Mouse (Mus musculus): ENCODE data around the gene Rere. TPM values are rescaled to one million over a fixed set of nuclear protein-coding genes. Genes with fewer than 3 reads are reported as not detected.

Rere gene
- polyA plus RNA-seq, 1 experiment from 2014 or later: 5.9 TPM

- DNase-seq (no peak), ATAC-seq (ENCODE audit: low read depth) (no peak)
- Histone ChIP-seq H3K9me3 (replicated peaks) (no peaks in the 10 kb centered on the region), H3K27ac (no peak overlapping the region), H3K4me2 (no peak overlapping the region), H3K9ac (no peak overlapping the region), H3K4me1 (replicated peaks) (peaks cover 72% of the 10 kb centered on the region), H3K4me3 (replicated peaks) (no peak overlapping the region), H3K27me3 (no peaks in the 10 kb centered on the region), H3K36me3 (peaks cover 6% of the 10 kb centered on the region; the same call in 1 of the 2 replicates)
- WGBS (ENCODE audit: insufficient replicate concordance): 67% methylated on average over 8 of the region's 8 CpGs
These were observed 112.2 kb downstream of the Rere start for GRCm38 (mm10) chr4:150393607-150394006.

DNA sequence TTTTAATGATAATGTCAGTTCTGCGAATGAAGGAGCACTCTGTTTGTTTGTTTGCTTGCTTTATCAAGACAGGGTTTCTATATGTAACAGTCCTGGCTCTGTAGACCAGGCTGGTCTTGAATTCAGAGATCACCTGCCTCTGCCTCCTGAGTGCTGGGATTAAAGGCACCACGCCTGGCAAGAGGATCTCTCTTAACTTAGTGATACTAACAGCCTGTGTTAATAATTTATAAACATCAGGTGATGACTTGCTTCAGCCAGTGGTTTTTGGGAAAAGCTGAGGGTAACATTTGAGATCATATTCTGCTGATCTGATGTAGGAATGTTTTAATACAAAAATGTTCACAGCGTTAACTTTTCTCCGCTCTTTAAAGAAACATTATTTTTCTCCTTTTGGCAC is 112.6 kb downstream of the Rere start:
- no peak for ATAC-seq (ENCODE audit: low read depth)
- H3K4me3 ChIP-seq (replicated peaks): no peak overlapping the region

GRCm38 (mm10) chr4:150396339-150396738 is 114.9 kb downstream of the Rere start:
- Histone ChIP-seq H3K4me3 (replicated peaks) (no peak overlapping the region), H3K9ac (0 out of 2 replicates have a peak overlapping the region, but pooled peaks have one; percentile 19), H3K27me3 (no peaks in the 10 kb centered on the region), H3K36me3 (no peaks in the 10 kb centered on the region), H3K27ac (0 out of 2 replicates have a peak overlapping the region, but pooled peaks have one; percentile 19), H3K4me1 (replicated peaks) (peaks cover 75% of the 10 kb centered on the region), H3K4me2 (0 out of 2 replicates have a peak overlapping the region, but pooled peaks have one; percentile 4), H3K9me3 (replicated peaks) (no peaks in the 10 kb centered on the region)
- DNase-seq (no peak), ATAC-seq (ENCODE audit: low read depth) (no peak)

More for the DNA sequence above, 112.6 kb downstream of the Rere start:
- no peak for DNase-seq
- Histone ChIP-seq H3K4me2 (no peak overlapping the region), H3K27ac (no peak overlapping the region), H3K9me3 (replicated peaks) (no peaks in the 10 kb centered on the region), H3K4me1 (replicated peaks) (peaks cover 71% of the 10 kb centered on the region), H3K36me3 (peaks cover 6% of the 10 kb centered on the region; the same call in 1 of the 2 replicates), H3K27me3 (no peaks in the 10 kb centered on the region), H3K9ac (no peak overlapping the region)
- 69% methylated on average over 4 of the region's 4 CpGs for WGBS (ENCODE audit: insufficient replicate concordance)

GRCm38 (mm10) chr4:150396826-150397620 is 115.6 kb downstream of the Rere start:
- H3K27ac ChIP-seq: 0 out of 2 replicates have a peak overlapping the region, but pooled peaks have one; percentile 19
- ATAC-seq (ENCODE audit: low read depth) (no peak), DNase-seq (no peak)
- 50% methylated on average over 13 of the region's 13 CpGs for WGBS (ENCODE audit: insufficient replicate concordance)
- 0 out of 2 replicates have a peak overlapping the region, but pooled peaks have one; percentile 3 for H3K9ac ChIP-seq
- peaks cover 75% of the 10 kb centered on the region for H3K4me1 ChIP-seq (replicated peaks)
- no peaks in the 10 kb centered on the region for H3K9me3 ChIP-seq (replicated peaks)
- no peak overlapping the region for H3K4me3 ChIP-seq (replicated peaks)
- H3K27me3 ChIP-seq: no peaks in the 10 kb centered on the region
- H3K4me2 ChIP-seq: peak overlapping the region; percentile 4; the same call in 1 of the 2 replicates
- H3K36me3 ChIP-seq: no peaks in the 10 kb centered on the region

GRCm38 (mm10) chr4:150399032-150399431 is 117.6 kb downstream of the Rere start:
- Histone ChIP-seq H3K27me3 (no peaks in the 10 kb centered on the region), H3K9ac (no peak overlapping the region), H3K4me3 (replicated peaks) (no peak overlapping the region), H3K27ac (no peak overlapping the region), H3K4me2 (no peak overlapping the region), H3K4me1 (replicated peaks) (peaks cover 76% of the 10 kb centered on the region), H3K9me3 (replicated peaks) (no peaks in the 10 kb centered on the region), H3K36me3 (no peaks in the 10 kb centered on the region)
- DNase-seq (no peak), ATAC-seq (ENCODE audit: low read depth) (no peak)
- WGBS (ENCODE audit: insufficient replicate concordance): 74% methylated on average over 2 of the region's 2 CpGs

- peaks cover 3% of the 10 kb centered on the region; the same call in 1 of the 2 replicates for H3K36me3 ChIP-seq
- H3K9me3 ChIP-seq (replicated peaks): no peaks in the 10 kb centered on the region
- H3K27me3 ChIP-seq: no peaks in the 10 kb centered on the region
- DNase-seq (no peak), ATAC-seq (ENCODE audit: low read depth) (no peak)
- H3K4me2 ChIP-seq: peak overlapping the region; percentile 19; the same call in 1 of the 2 replicates
- peak overlapping the region; percentile 23; the same call in 1 of the 2 replicates for H3K9ac ChIP-seq
- peaks cover 82% of the 10 kb centered on the region for H3K4me1 ChIP-seq (replicated peaks)
- 26% methylated on average over 13 of the region's 13 CpGs for whole genome bisulfite sequencing (ENCODE audit: insufficient replicate concordance)
- no peak overlapping the region for H3K4me3 ChIP-seq (replicated peaks)
- peak overlapping the region; percentile 62 for H3K27ac ChIP-seq
These were observed 120.6 kb downstream of the Rere start for GRCm38 (mm10) chr4:150401830-150402607.

GRCm38 (mm10) chr4:150402608-150402985 is 121.2 kb downstream of the Rere start:
- Histone ChIP-seq H3K9me3 (replicated peaks) (no peaks in the 10 kb centered on the region), H3K4me1 (replicated peaks) (peaks cover 82% of the 10 kb centered on the region)

GRCm38 (mm10) chr4:150403941-150404340 is 122.5 kb downstream of the Rere start:
- ATAC-seq (ENCODE audit: low read depth) (no peak), DNase-seq (no peak)
- Histone ChIP-seq H3K4me1 (replicated peaks) (peaks cover 70% of the 10 kb centered on the region), H3K9me3 (replicated peaks) (no peaks in the 10 kb centered on the region), H3K27me3 (no peaks in the 10 kb centered on the region), H3K27ac (peak overlapping the region; percentile 36; the same call in 1 of the 2 replicates), H3K4me3 (replicated peaks) (no peak overlapping the region), H3K4me2 (no peak overlapping the region), H3K9ac (no peak overlapping the region), H3K36me3 (peaks cover 8% of the 10 kb centered on the region; the same call in 1 of the 2 replicates)
- 63% methylated on average over 11 of the region's 11 CpGs for WGBS (ENCODE audit: insufficient replicate concordance)

More at GRCm38 (mm10) chr4:150402608-150402985, 121.2 kb downstream of the Rere start:
- peak overlapping the region; percentile 19; the same call in 1 of the 2 replicates for H3K4me2 ChIP-seq
- no peaks in the 10 kb centered on the region for H3K27me3 ChIP-seq
- peaks cover 8% of the 10 kb centered on the region; the same call in 1 of the 2 replicates for H3K36me3 ChIP-seq
- no peak for ATAC-seq (ENCODE audit: low read depth)
- no peak overlapping the region for H3K9ac ChIP-seq
- H3K27ac ChIP-seq: peak overlapping the region; percentile 62
- 18% methylated on average over 4 of the region's 4 CpGs for WGBS (ENCODE audit: insufficient replicate concordance)
- DNase-seq: no peak
- H3K4me3 ChIP-seq (replicated peaks): no peak overlapping the region

- no peak overlapping the region for H3K4me2 ChIP-seq
- ATAC-seq (ENCODE audit: low read depth): no peak
- no peaks in the 10 kb centered on the region for H3K27me3 ChIP-seq
- WGBS (ENCODE audit: insufficient replicate concordance): 37% methylated on average over 6 of the region's 6 CpGs
- no peak overlapping the region for H3K4me3 ChIP-seq (replicated peaks)
- H3K9ac ChIP-seq: no peak overlapping the region
- no peak overlapping the region for H3K27ac ChIP-seq
- no peaks in the 10 kb centered on the region for H3K9me3 ChIP-seq (replicated peaks)
- peaks cover 70% of the 10 kb centered on the region for H3K4me1 ChIP-seq (replicated peaks)
- DNase-seq: no peak
- peaks cover 8% of the 10 kb centered on the region; the same call in 1 of the 2 replicates for H3K36me3 ChIP-seq
These were observed 123.1 kb downstream of the Rere start for GRCm38 (mm10) chr4:150404583-150404982.

- Histone ChIP-seq H3K4me3 (replicated peaks) (peak overlapping the region; percentile 12; the same call in 1 of the 2 replicates), H3K4me1 (replicated peaks) (peaks cover 63% of the 10 kb centered on the region), H3K9me3 (replicated peaks) (no peaks in the 10 kb centered on the region), H3K27ac (0 out of 2 replicates have a peak overlapping the region, but pooled peaks have one; percentile 7), H3K36me3 (peaks cover 11% of the 10 kb centered on the region; the same call in 1 of the 2 replicates), H3K9ac (peak overlapping the region; percentile 50), H3K4me2 (peak overlapping the region; percentile 52), H3K27me3 (no peaks in the 10 kb centered on the region)
- DNase-seq (no peak), ATAC-seq (ENCODE audit: low read depth) (peak; percentile 43; the same call in 1 of the 2 replicates)
- 25% methylated on average over 5 of the region's 5 CpGs for WGBS (ENCODE audit: insufficient replicate concordance)
These were observed 124.3 kb downstream of the Rere start for GRCm38 (mm10) chr4:150405786-150406185.

GRCm38 (mm10) chr4:150406320-150406719 is 124.9 kb downstream of the Rere start:
- WGBS (ENCODE audit: insufficient replicate concordance): 27% methylated on average over 21 of the region's 21 CpGs
- Histone ChIP-seq H3K36me3 (peaks cover 11% of the 10 kb centered on the region; the same call in 1 of the 2 replicates), H3K27me3 (no peaks in the 10 kb centered on the region), H3K9me3 (replicated peaks) (no peaks in the 10 kb centered on the region), H3K4me3 (replicated peaks) (peak overlapping the region; percentile 14; the same call in 1 of the 2 replicates), H3K27ac (peak overlapping the region; percentile 16; the same call in 1 of the 2 replicates), H3K4me1 (replicated peaks) (peaks cover 59% of the 10 kb centered on the region), H3K9ac (peak overlapping the region; percentile 50), H3K4me2 (peak overlapping the region; percentile 52)
- DNase-seq: peak; percentile 62
- peak; percentile 68 for ATAC-seq (ENCODE audit: low read depth)

All from liver, embryonic 13.5 days (tissue).